8 mouse cellular contexts compared by ENCODE assay signal in genomic region chr12:100528246-100528645, GRCm38 (mm10). TPM values are rescaled to one million over a fixed set of nuclear protein-coding genes. Genes with fewer than 3 reads are reported as not detected.
A peak's percentile ranks its signal among the peaks of the same experiment; 100 is the strongest.
DNase-seq lines count a peak whose midpoint lies in the region; ATAC-seq and TF ChIP-seq lines count a peak whose summit lies in the region.

No protein-coding gene starts in this region.

- no peaks in the 10 kb centered on the region for H3K27me3 ChIP-seq in MEL (ENCODE audit: control insufficient read depth in 1 of 2, insufficient read depth in 2 of 2, low read length in 2 of 2)
- no peaks in the 10 kb centered on the region for H3K27me3 ChIP-seq in forebrain, embryonic 16.5 days (replicated peaks; ENCODE audit: control insufficient read depth, insufficient read depth, low read length)
- no peaks in the 10 kb centered on the region for H3K27me3 ChIP-seq in liver, embryonic 12.5 days (replicated peaks)
- H3K27me3 ChIP-seq in intestine, embryonic 16.5 days (replicated peaks; ENCODE audit: control insufficient read depth, insufficient read depth, low read length): no peaks in the 10 kb centered on the region

- no peak overlapping the region for H3K4me3 ChIP-seq in MEL (ENCODE audit: control insufficient read depth in 1 of 2, insufficient read depth in 1 of 2, low read depth in 2 of 2, low read length in 2 of 2)
- H3K4me3 ChIP-seq in forebrain, embryonic 16.5 days (replicated peaks; ENCODE audit: low read length): no peak overlapping the region
- H3K4me3 ChIP-seq in liver, embryonic 12.5 days: no peak overlapping the region
- no peak overlapping the region for H3K4me3 ChIP-seq in intestine, embryonic 16.5 days (ENCODE audit: low read length)

- no peak for ATAC-seq in forebrain, embryonic 16.5 days
- no peak for ATAC-seq in liver, embryonic 12.5 days
- ATAC-seq in intestine, embryonic 16.5 days: no peak

- peaks cover 0 to 17% of the 10 kb centered on the region in 2 experiments; a peak in 2 of 4 replicates for H3K36me3 ChIP-seq in MEL (ENCODE audit: control insufficient read depth in 1 of 2, insufficient read depth in 2 of 2, low read length in 2 of 2)
- H3K36me3 ChIP-seq in forebrain, embryonic 16.5 days (ENCODE audit: control insufficient read depth, insufficient read depth): no peaks in the 10 kb centered on the region
- no peaks in the 10 kb centered on the region for H3K36me3 ChIP-seq in liver, embryonic 12.5 days
- H3K36me3 ChIP-seq in intestine, embryonic 16.5 days (ENCODE audit: control insufficient read depth, insufficient read depth, low read length): no peaks in the 10 kb centered on the region

- H3K9ac ChIP-seq in MEL (ENCODE audit: control insufficient read depth, low read depth, low read length, poor library complexity, severe bottlenecking): no peak overlapping the region
- H3K9ac ChIP-seq in forebrain, embryonic 16.5 days (replicated peaks; ENCODE audit: low read depth, low read length): no peak overlapping the region
- H3K9ac ChIP-seq in liver, embryonic 12.5 days: no peak overlapping the region
- H3K9ac ChIP-seq in intestine, embryonic 16.5 days (ENCODE audit: low read depth, low read length): no peak overlapping the region

- TF ChIP-seq POLR2A in MEL (IDR thresholded peaks at IDR 0.05; ENCODE audit: control insufficient read depth in 1 of 2, insufficient read depth in 1 of 2, low read depth in 1 of 2, low read length in 2 of 2, poor library complexity in 1 of 2): no peak

- TF ChIP-seq RAD21 in MEL (IDR thresholded peaks at IDR 0.05; ENCODE audit: low read depth, low read length): no peak

- peak; percentile 91 for DNase-seq in heart, adult 11 months
- no peak for DNase-seq in heart, postnatal 36 days
- DNase-seq in MEL (ENCODE audit: low read depth, low spot score): no peak
- DNase-seq in T-cell, adult 2 months (ENCODE audit: low spot score): no peak
- DNase-seq in thymus, postnatal 0 days (ENCODE audit: low spot score): no peak

- WGBS in forebrain, embryonic 16.5 days: 82% methylated on average over 3 of the region's 3 CpGs
- 43% methylated on average over 3 of the region's 3 CpGs for WGBS in liver, embryonic 12.5 days (ENCODE audit: insufficient replicate concordance)
- WGBS in intestine, embryonic 16.5 days: 63% methylated on average over 3 of the region's 3 CpGs

- peak overlapping the region; percentile 62; the same call in 1 of the 2 replicates for H3K4me2 ChIP-seq in forebrain, embryonic 16.5 days (ENCODE audit: low read length)
- H3K4me2 ChIP-seq in liver, embryonic 12.5 days: 0 out of 2 replicates have a peak overlapping the region, but pooled peaks have one; percentile 19
- H3K4me2 ChIP-seq in intestine, embryonic 16.5 days (ENCODE audit: low read depth, low read length): no peak overlapping the region

- no peaks in the 10 kb centered on the region for H3K79me2 ChIP-seq in MEL (ENCODE audit: control insufficient read depth, insufficient read depth, low read length, poor library complexity)

- no peak overlapping the region for H3K27ac ChIP-seq in MEL (ENCODE audit: control insufficient read depth, low read depth, low read length)
- no peak overlapping the region for H3K27ac ChIP-seq in forebrain, embryonic 16.5 days (ENCODE audit: low read length)
- no peak overlapping the region for H3K27ac ChIP-seq in liver, embryonic 12.5 days
- no peak overlapping the region for H3K27ac ChIP-seq in intestine, embryonic 16.5 days (ENCODE audit: low read length)

- H3K4me1 ChIP-seq in MEL (ENCODE audit: control insufficient read depth in 1 of 2, insufficient read depth in 2 of 2, low read length in 2 of 2): peaks cover 0 to 37% of the 10 kb centered on the region in 2 experiments; a peak in 2 of 4 replicates
- H3K4me1 ChIP-seq in forebrain, embryonic 16.5 days (replicated peaks; ENCODE audit: control insufficient read depth, insufficient read depth, low read length): peaks cover 11% of the 10 kb centered on the region
- peaks cover 13% of the 10 kb centered on the region for H3K4me1 ChIP-seq in liver, embryonic 12.5 days
- H3K4me1 ChIP-seq in intestine, embryonic 16.5 days (ENCODE audit: control insufficient read depth, insufficient read depth, low read length): peaks cover 18% of the 10 kb centered on the region

- no peaks in the 10 kb centered on the region for H3K9me3 ChIP-seq in MEL (replicated peaks; ENCODE audit: insufficient read depth, low read length)
- H3K9me3 ChIP-seq in forebrain, embryonic 16.5 days (ENCODE audit: control insufficient read depth, low read length): no peaks in the 10 kb centered on the region
- H3K9me3 ChIP-seq in liver, embryonic 12.5 days (replicated peaks): no peaks in the 10 kb centered on the region
- 0 out of 2 replicates have a peak, but pooled peaks cover 3% of the 10 kb centered on the region for H3K9me3 ChIP-seq in intestine, embryonic 16.5 days (ENCODE audit: control insufficient read depth, low read length)

- TF ChIP-seq CTCF in MEL (IDR thresholded peaks at IDR 0.05 in 2 of 3, conservative IDR thresholded peaks at IDR 0.05 in 1 of 3; ENCODE audit: control insufficient read depth in 1 of 3, insufficient read depth in 1 of 3, low read depth in 2 of 3, low read length in 3 of 3, poor library complexity in 1 of 3, severe bottlenecking in 1 of 3): no peak

- TF ChIP-seq EP300 in MEL (IDR thresholded peaks at IDR 0.05; ENCODE audit: low read depth in 1 of 2, low read length in 2 of 2): no peak

- intact Hi-C loops in heart, postnatal 36 days (cut with DNase I): no loop called here

TF ChIP-seq in MEL, 35 proteins besides CTCF, POLR2A, EP300 and RAD21:
- 0 out of 2 replicates have a peak, but pooled peaks have one; percentile 34 for TF ChIP-seq MXI1 (IDR thresholded peaks at IDR 0.05; ENCODE audit: low read depth, low read length)
- TF ChIP-seq ZMIZ1 (IDR thresholded peaks at IDR 0.05; ENCODE audit: low read depth, low read length): no peak

RNA-seq across cellular contexts. Expression of gene Ttc7b, which starts 7.6 kb away (rescaled TPM):
- 10 to 100 TPM; 76.2 to 88.0 TPM for total RNA-seq in heart, postnatal 36 days (2021)
- total RNA-seq in MEL (2012; rRNA removed): 9.8 and 11.7 TPM in 2 replicates
- 10 to 100 TPM in 1 of 2 experiments, not detected in 1; 23.7 TPM for polyA plus RNA-seq in MEL (2012; ENCODE audit: insufficient read depth in 1 of 2, insufficient read length in 2 of 2, low read depth in 1 of 2, low replicate concordance in 2 of 2, missing spikeins in 1 of 2)
- polyA plus RNA-seq in forebrain, embryonic 16.5 days (2015; fragmentation: Nextera tagmentation; extraction: Ambion mirVana): 5.4 and 7.4 TPM in 2 replicates
- 2.2 and 3.1 TPM in 2 replicates for polyA plus RNA-seq in liver, embryonic 12.5 days (2016; fragmentation: Nextera tagmentation; extraction: Ambion mirVana)
- 2.4 and 2.8 TPM in 2 replicates for polyA plus RNA-seq in intestine, embryonic 16.5 days (2015; fragmentation: Nextera tagmentation; extraction: Ambion mirVana)
- 5.3 and 7.3 TPM in 2 replicates for polyA plus RNA-seq in thymus, postnatal 0 days (2015; fragmentation: Nextera tagmentation; extraction: Ambion mirVana)
